Mouse (Mus musculus) adrenal gland (tissue): ENCODE measurements around the gene Dnajc13.

ENCODE experiments used
- intact Hi-C: fragments of 180-260 bp; cut with DNase I; formaldehyde crosslinking; loops from one replicate; pipeline ENCODE4 v1.15.1; 2025
- long read RNA-seq, 2 experiments: library from polyadenylated mRNA; unstranded; transcript quantifications; one replicate each; pipeline ENCODE4 v2.0.0; 2020; ENCODE audit warnings: borderline replicate concordance in 1 of 2; ENCODE audit not compliant: insufficient replicate concordance in 1 of 2

Gene Dnajc13
- long read RNA-seq, experiment 1, partial matches to known transcripts = 5 of 6 reads
- long read RNA-seq, experiment 1, other reads (novel, unspliced or antisense) = 1 of 6 reads
- long read RNA-seq, experiment 2, partial matches to known transcripts = 8 of 11 reads
- long read RNA-seq, experiment 2, other reads (novel, unspliced or antisense) = 3 of 11 reads

GRCm38 (mm10) chr9:104262823-104263352 is at the start of gene Dnajc13:
Dnajc13 (minus strand) TSS chr9:104262930.
- intact Hi-C loops = loop anchor here (10.0 kb wide), 1 partner anchor 1132 kb away; the partner anchor contains the start of genes Aste1 and Nek11

DNA sequence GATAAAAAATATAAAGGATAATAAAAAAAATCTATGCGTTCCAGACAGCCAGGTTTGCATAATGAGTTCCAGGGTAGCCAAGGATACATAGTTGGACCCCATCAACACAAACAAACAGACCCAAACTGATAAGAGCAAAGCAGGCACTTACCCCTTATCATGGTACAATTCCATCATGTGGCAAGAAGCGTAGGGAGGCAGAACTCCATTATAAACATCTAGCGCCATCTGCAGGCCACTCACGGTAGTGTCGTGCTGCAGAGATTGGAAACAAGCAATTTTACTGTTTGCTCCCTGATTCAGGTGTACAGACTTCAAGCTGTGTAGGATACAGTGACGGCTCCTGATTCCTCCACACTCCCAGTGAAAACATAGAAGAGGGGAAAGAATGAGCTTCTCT is 44.0 kb upstream of the Dnajc13 start:
- intact Hi-C loops = loop anchor here (2.0 to 5.0 kb wide), 2 partner anchors 28 to 99 kb away; no protein-coding TSS in a partner anchor

DNA sequence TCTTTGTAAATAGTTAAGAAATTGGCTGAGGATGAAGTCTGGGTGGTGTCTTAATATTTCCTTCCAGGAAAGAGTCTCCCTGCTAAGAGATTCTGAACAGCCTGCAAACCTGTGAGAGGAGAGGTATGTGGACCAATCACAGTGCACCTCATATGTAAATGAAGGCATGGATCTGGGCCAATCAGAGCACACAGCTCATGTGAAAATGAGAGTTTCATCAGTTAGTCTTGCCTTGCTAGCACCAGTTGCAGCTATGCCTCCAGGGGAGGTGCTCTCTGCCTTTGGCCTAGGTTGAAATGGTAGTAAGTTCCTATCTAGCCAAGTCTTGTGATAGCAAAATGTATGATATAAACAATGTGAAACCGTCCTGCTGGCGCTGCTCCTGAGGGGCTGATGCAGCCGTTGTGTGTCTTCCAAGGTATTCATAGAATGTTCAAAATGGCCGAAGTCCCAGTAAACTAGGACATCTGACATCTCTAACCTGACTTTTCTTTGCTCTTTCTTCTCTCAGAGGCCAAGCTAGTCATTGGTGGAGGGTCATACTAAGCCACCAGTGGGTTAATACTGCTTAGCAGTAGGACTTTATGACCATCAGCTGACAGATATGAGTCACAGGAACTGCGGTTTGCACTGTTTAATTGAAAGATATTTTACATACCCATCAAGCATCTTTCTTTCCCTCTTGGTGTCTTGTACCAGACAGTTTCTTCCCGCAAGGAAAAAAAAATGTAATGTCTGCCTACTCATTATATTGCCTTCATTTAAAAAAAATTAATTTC is 42.8 kb upstream of the Dnajc13 start:
- intact Hi-C loops = loop anchor here (2.0 to 5.0 kb wide), 2 partner anchors 27 to 98 kb away; no protein-coding TSS in a partner anchor

DNA sequence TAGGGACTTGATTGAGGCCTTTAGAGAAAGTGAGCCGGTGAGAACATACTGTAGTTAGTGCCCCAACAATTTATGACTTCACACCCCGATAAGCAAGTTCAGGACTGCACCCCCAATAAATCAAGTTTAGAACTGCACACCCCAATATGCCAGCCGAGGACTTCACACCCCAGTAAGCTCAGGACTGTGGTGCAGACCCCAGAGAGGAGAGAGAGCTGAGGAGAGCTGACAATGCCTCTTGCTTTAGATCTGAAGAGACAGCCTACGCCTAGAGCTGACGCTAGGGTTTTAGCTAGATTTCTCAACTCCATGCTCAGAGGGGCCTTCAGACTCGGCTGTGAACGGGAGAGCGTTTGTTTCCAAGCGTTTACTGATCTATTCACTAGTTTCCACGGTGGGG is 42.1 kb upstream of the Dnajc13 start:
- intact Hi-C loops = loop anchor here (5.0 kb wide), 1 partner anchor 97 kb away; no protein-coding TSS in a partner anchor

GRCm38 (mm10) chr9:104304376-104304775 is 41.6 kb upstream of the Dnajc13 start:
- intact Hi-C loops = no loop called here

DNA sequence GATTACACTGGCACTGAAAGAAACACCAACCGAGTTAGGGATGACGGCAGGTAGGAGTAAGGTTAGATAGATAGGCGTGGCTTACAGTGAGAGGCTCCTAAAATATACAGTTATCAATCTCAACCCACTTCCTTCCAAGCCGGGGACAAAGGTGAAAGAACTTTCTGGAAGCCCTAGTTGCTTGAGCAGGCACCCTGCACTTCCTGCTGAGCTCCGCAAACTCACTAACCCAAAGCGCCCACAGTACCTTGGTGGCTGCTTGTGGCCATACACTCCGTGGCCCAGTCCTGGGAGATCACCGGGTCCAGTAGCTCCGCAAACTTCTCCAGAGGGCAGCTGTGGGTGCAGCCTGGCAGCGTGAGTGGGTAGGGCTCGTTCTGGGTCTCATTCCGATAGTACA is 37.8 kb upstream of the Dnajc13 start:
- intact Hi-C loops = no loop called here

- intact Hi-C loops = no loop called here
Observed at GRCm38 (mm10) chr9:104297041-104297440, 34.3 kb upstream of the Dnajc13 start.

- intact Hi-C loops = no loop called here
Observed at GRCm38 (mm10) chr9:104284934-104285333, 22.2 kb upstream of the Dnajc13 start.

DNA sequence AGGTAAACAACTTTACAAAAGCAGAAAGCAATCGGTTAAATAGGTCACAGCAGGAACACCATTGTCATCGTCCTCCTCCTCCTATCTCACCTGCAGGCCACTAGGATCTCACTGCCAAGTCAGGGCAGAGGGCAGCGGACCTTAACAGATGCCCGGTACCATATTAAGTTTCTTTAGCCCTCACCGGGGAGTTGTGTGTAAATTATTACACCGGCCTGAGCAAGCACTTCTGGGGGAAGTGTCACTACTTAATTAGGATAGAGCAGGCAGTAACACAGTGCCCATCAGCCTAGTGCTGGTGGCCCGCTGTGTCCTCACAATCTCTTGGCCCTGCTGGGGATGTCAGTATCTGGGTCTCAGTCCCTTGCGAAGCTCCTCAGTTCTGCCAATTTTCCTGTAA is 19.8 kb upstream of the Dnajc13 start:
- intact Hi-C loops = no loop called here

DNA sequence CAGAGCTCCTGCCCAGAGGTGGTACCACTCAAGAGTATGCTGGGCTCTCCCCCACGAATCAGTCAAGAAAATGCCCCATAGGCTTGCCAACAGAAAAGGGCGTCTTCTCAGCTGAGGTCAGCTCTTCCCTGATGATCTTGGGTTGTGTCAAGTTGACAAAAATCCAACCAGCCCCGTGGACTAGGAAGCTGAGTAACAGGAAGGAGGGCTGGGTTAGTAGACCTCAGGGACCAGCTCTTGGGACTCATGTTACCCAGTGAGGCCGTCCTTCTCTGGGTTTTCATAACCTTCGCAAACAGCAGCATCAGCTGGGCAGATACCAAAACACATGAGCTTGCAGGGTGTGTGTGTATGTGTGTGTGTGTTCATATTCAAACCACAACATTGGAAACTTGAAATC is 19.0 kb upstream of the Dnajc13 start:
- intact Hi-C loops = no loop called here

- intact Hi-C loops = no loop called here
Observed at GRCm38 (mm10) chr9:104280725-104281495, 18.2 kb upstream of the Dnajc13 start.

DNA sequence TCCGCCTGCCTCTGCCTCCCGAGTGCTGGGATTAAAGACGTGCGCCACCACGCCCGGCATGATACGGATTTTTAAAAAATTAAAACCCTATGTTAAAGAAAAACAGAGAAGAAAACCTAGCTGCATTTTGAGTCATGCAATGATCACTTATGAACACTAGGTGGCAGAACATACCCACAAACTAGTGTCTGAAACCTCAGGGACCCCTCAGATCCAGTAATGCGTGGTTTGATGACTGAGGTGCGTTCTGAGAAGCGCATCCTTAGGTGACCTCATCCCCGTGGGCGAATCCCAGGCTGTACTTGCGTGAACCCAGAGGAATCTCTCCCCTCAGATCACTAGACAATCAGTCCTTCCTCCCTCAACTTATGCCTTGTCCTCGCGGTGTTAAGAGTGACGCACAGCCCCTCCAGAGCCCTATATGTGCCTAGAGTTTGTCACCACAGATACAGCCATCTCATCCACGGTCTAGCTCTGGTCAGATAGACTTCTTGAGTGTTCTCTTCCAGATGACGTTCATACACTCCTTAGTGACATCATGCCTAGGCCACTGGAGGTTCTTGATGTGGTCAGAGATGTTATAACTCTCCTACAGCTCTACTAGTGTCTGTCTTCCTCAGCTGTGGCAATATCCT is 14.9 kb upstream of the Dnajc13 start:
- intact Hi-C loops = loop anchor here (2.0 kb wide), 2 partner anchors 29 to 103 kb away; no protein-coding TSS in a partner anchor

DNA sequence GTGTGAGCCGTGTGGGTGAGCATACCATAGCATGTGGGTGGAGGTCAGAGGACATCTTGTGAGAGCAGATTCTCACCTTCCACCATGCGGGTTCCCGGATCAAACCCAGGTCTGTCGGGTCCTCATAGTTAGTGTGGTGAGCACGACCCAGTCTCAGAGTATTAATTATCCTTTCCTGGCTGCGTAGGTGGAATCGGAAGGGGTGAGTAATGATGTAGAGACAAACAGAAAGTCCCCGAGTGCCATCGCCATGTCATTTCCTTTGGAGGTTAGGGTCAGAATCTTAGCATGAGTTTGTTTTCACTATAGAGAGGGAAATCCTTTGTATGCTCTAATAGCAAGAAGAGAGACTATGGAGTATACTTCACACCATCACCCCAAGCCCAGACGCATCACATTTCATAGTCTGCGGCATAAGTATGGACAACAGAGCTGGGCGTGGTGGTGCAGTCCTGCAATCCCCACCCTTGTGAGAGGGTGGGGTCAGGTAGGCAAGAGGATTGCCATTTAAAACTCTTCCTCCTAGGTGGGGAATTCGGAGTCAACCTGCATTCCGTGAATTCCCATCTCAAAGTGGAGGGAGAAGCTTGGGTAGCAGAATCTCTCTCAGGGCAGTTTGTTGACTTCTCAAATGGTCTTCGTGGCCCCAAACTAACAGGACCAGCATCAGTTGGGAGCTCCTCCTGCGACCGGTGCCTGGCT is 12.5 kb upstream of the Dnajc13 start:
- intact Hi-C loops = no loop called here

GRCm38 (mm10) chr9:104272057-104272456 is 9.3 kb upstream of the Dnajc13 start:
- intact Hi-C loops = no loop called here

GRCm38 (mm10) chr9:104271642-104272041 is 8.9 kb upstream of the Dnajc13 start:
- intact Hi-C loops = no loop called here

DNA sequence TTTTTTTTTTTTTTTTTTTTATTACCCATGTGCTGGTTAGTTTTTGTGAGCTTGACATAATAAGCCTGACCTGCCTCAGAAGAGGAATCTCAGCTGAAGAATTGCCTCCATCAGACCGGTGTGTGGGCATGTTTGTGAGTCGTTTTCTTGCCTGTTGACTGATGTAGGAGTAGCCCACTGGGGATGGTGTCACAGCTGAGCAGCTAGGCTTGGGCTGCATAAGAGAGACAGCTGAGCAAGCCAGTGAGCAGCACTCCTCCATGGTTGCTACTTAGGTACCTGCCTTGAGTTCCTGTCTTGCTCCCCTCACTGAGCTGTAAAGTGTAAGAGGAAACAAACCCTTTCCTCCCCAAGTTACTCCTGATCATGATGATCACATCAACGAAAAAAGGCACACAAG is 7.2 kb upstream of the Dnajc13 start:
- intact Hi-C loops = loop anchor here (10.0 kb wide), 1 partner anchor 1125 kb away; the partner anchor contains the start of genes Aste1 and Nek11

- intact Hi-C loops = loop anchor here (10.0 kb wide), 1 partner anchor 1125 kb away; the partner anchor contains the start of genes Aste1 and Nek11
Observed at GRCm38 (mm10) chr9:104269349-104269871, 6.7 kb upstream of the Dnajc13 start.

- intact Hi-C loops = loop anchor here (10.0 kb wide), 1 partner anchor 1130 kb away; the partner anchor contains the start of genes Aste1 and Nek11
Observed at GRCm38 (mm10) chr9:104264567-104264966, 1.8 kb upstream of the Dnajc13 start.

DNA sequence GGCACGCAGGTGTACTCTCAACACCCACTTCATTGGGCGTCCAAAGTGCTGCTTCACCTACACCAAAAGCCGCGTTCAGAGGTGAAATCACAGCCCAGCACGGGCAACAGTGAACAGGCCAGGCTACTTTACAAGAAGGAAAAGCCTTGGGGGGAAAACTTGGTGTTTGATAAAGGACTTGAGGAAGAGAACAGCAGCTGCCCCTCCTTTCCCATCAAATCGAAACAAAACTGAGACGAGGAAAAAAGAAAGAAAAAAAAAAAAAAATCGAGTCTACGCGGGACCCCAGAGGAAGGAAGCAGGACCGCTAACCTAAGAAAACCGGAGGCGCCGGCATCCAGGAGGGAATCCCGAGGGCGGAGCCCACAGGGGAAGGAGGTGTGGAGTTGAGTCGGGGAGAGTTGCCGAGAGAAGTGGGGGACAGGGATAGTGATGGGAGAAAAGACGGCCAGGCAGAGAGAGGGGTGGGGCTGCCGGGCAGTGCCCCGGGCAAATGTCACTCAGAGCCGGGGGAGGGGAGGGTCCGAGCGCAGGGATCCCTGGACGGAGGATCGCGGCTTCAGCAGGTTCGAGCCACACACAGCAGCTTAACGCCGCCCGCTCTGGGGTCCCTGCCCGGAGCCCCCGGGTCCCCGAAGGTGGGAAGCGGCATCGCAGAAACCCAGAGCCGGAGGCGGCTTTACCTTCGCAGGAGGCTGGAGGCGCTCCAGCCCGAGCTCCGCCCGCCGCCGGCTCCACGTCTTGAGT is 541 bp downstream of the Dnajc13 start:
- intact Hi-C loops = loop anchor here (10.0 kb wide), 1 partner anchor 1133 kb away; the partner anchor contains the start of genes Aste1 and Nek11
